Mouse (Mus musculus) inflammation-experienced regulatory T-cells (primary cell): ENCODE measurements around the gene Rd3. TPM values are rescaled to one million over a fixed set of nuclear protein-coding genes. Genes with fewer than 3 reads are reported as not detected.

ENCODE experiments used
- polyA plus RNA-seq, 2 experiments: library from polyadenylated mRNA; unstranded; fragments of 100-300 nt; shearing (Covaris generic); gene quantifications; one replicate each; pipeline ENCODE4 v1.2.1; 2017

The Rd3 gene
- polyA plus RNA-seq = 1 to 10 TPM in 1 of 2 experiments, under 1 TPM in 1; 0.48 to 2.4 TPM

DNA sequence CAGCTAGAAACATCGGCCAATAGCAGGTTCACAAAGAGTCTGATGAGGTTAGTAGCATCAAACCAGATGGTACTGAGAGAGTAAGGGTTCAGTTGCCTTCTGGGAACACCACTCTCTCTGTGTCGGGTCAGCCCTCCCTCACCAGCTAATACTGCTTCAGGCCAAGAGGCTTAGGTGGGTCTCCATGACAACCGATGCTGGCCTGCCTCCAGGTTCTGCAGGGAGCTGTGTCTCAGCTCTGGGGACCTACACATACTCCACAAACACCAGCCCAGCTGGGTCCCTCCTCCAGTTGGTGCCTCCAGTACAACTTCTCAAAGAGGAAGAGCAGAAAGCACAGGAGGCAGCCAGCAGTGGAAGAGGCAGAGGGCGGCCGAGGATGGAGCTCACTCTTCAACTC, at the start of gene Rd3:
TSS of gene Rd3 (plus strand) at position 184 of the 400 bp plus-strand sequence.

Other genes starting within 250 kb of the Rd3 start
- gene Nek2, start 155.9 kb upstream of the Rd3 start, polyA plus RNA-seq = 1 to 10 TPM in 1 of 2 experiments, under 1 TPM in 1; 0.75 to 1.2 TPM
- 10 to 100 TPM; 12.6 to 12.9 TPM for gene Slc30a1, start 70.6 kb upstream of the Rd3 start, polyA plus RNA-seq
- 100 to 1,000 TPM; 144 to 151 TPM for gene Traf5, start 115.2 kb downstream of the Rd3 start, polyA plus RNA-seq
- gene Rcor3, start 160.7 kb downstream of the Rd3 start, polyA plus RNA-seq = 10 to 100 TPM; 23.3 to 25.1 TPM
- gene Kcnh1, start 213.4 kb downstream of the Rd3 start, polyA plus RNA-seq = under 1 TPM in 1 of 2 experiments, not detected in 1; 0.15 TPM